Mouse (Mus musculus): ENCODE results near the gene Irf6. TPM values are rescaled to one million over a fixed set of nuclear protein-coding genes. Genes with fewer than 3 reads are reported as not detected.

Irf6 gene
- polyA plus RNA-seq (2015; fragmentation: Nextera tagmentation; extraction: Ambion mirVana), result 4.8 and 8.3 TPM in 2 replicates

DNA sequence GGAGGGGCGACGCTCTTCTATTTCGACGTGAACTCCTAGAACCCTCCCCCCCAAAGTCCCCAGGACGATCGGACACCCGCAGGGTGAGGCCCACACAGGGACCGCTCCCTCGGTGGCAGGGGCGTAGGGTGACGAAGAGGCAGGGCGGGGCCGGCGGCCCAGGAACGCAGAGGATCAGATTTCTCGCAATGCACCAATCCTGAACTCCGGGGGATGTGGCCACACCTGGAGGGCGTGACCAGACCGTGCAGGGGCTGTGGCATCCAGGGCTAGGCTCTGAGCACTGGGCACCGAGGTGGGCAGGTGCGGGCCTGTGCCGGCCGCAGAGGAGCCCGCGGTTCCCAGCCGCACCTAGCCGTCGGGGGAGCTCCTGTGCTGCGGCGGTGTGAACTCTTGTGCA, at the start of gene Irf6:
Gene Irf6 (plus strand): TSS at position 240 of the 400 bp plus-strand sequence.
- WGBS, result 1% methylated on average over 30 of the region's 30 CpGs
- peak within 1 kb of the TSS; percentile 49 for H3K4me3 ChIP-seq
- peaks cover 16% of the 10 kb centered on the region for H3K27me3 ChIP-seq
- H3K9ac ChIP-seq, result peak within 1 kb of the TSS; percentile 27
- ATAC-seq (replicated peaks; ENCODE audit: insufficient number of reproducible peaks, insufficient read depth, low FRiP score, low read depth), result peak; percentile 90
- H3K9me3 ChIP-seq (replicated peaks), result no peaks in the 10 kb centered on the region
- no peak within 1 kb of the TSS for H3K27ac ChIP-seq
- H3K36me3 ChIP-seq, result no peaks in the 10 kb centered on the region
- H3K4me1 ChIP-seq (replicated peaks), result peaks cover 27% of the 10 kb centered on the region
- peak within 1 kb of the TSS; percentile 84 for H3K4me2 ChIP-seq

DNA sequence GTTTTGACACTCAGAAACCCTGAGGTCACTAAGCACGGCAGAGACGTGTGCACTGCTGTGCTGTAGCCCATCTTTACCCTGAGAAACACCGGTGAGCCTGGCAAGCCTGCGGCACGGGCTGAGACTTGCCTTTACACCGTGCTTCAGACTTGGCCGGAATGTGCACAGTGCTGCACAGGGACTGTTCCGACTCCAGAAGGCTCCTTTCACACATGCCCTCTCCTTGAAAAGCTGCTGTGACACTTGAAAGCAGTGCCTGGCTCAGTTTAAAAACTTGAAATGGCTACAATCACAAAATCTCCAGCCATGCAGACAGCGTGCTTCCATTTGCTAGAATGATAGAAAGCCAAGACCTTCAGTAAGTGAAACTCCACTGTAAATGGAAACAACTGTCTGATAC, 40.8 kb upstream of the Irf6 start:
- H3K36me3 ChIP-seq, result peaks cover 96% of the 10 kb centered on the region
- H3K9ac ChIP-seq, result no peak overlapping the region
- no peak overlapping the region for H3K4me2 ChIP-seq
- no peaks in the 10 kb centered on the region for H3K27me3 ChIP-seq
- no peak for ATAC-seq (replicated peaks; ENCODE audit: insufficient number of reproducible peaks, insufficient read depth, low FRiP score, low read depth)
- no peaks in the 10 kb centered on the region for H3K9me3 ChIP-seq (replicated peaks)
- H3K4me1 ChIP-seq (replicated peaks), result no peaks in the 10 kb centered on the region
- no peak overlapping the region for H3K4me3 ChIP-seq
- H3K27ac ChIP-seq, result no peak overlapping the region
- 88% methylated on average over 9 of the region's 9 CpGs for WGBS

GRCm38 (mm10) chr1:193122793-193123192, 30.1 kb upstream of the Irf6 start:
- H3K36me3 ChIP-seq, result peaks cover 84% of the 10 kb centered on the region
- WGBS, result 88% methylated on average over 7 of the region's 7 CpGs
- ATAC-seq (replicated peaks; ENCODE audit: insufficient number of reproducible peaks, insufficient read depth, low FRiP score, low read depth), result no peak

GRCm38 (mm10) chr1:193123290-193123689, 29.6 kb upstream of the Irf6 start:
- Histone ChIP-seq H3K4me1 (replicated peaks) (no peaks in the 10 kb centered on the region), H3K27me3 (no peaks in the 10 kb centered on the region), H3K4me2 (no peak overlapping the region), H3K4me3 (no peak overlapping the region), H3K27ac (no peak overlapping the region), H3K9ac (no peak overlapping the region), H3K36me3 (peaks cover 82% of the 10 kb centered on the region), H3K9me3 (replicated peaks) (no peaks in the 10 kb centered on the region)
- ATAC-seq (replicated peaks; ENCODE audit: insufficient number of reproducible peaks, insufficient read depth, low FRiP score, low read depth), result no peak
- 92% methylated on average over 6 of the region's 6 CpGs for WGBS

More at GRCm38 (mm10) chr1:193122793-193123192, 30.1 kb upstream of the Irf6 start:
- H3K9me3 ChIP-seq (replicated peaks), result no peaks in the 10 kb centered on the region
- H3K4me2 ChIP-seq, result no peak overlapping the region
- H3K27me3 ChIP-seq, result no peaks in the 10 kb centered on the region
- no peak overlapping the region for H3K9ac ChIP-seq
- H3K4me3 ChIP-seq, result no peak overlapping the region
- no peak overlapping the region for H3K27ac ChIP-seq
- no peaks in the 10 kb centered on the region for H3K4me1 ChIP-seq (replicated peaks)

GRCm38 (mm10) chr1:193125835-193126234, 27.1 kb upstream of the Irf6 start:
- WGBS, result 72% methylated on average over 4 of the region's 4 CpGs
- Histone ChIP-seq H3K36me3 (peaks cover 58% of the 10 kb centered on the region), H3K27ac (no peak overlapping the region), H3K4me3 (no peak overlapping the region), H3K9me3 (replicated peaks) (no peaks in the 10 kb centered on the region), H3K4me1 (replicated peaks) (peaks cover 7% of the 10 kb centered on the region), H3K4me2 (no peak overlapping the region), H3K9ac (no peak overlapping the region), H3K27me3 (no peaks in the 10 kb centered on the region)
- ATAC-seq (replicated peaks; ENCODE audit: insufficient number of reproducible peaks, insufficient read depth, low FRiP score, low read depth), result no peak

- no peak for ATAC-seq (replicated peaks; ENCODE audit: insufficient number of reproducible peaks, insufficient read depth, low FRiP score, low read depth)
- no peaks in the 10 kb centered on the region for H3K27me3 ChIP-seq
- WGBS, result 87% methylated on average over 6 of the region's 6 CpGs
Observed at GRCm38 (mm10) chr1:193128055-193128454, 24.9 kb upstream of the Irf6 start.

GRCm38 (mm10) chr1:193129321-193129720, 23.6 kb upstream of the Irf6 start:
- H3K9me3 ChIP-seq (replicated peaks), result no peaks in the 10 kb centered on the region
- peak overlapping the region; percentile 97 for H3K4me3 ChIP-seq
- H3K9ac ChIP-seq, result peak overlapping the region; percentile 89
- H3K27me3 ChIP-seq, result no peaks in the 10 kb centered on the region
- peak overlapping the region; percentile 85 for H3K4me2 ChIP-seq
- no peak for ATAC-seq (replicated peaks; ENCODE audit: insufficient number of reproducible peaks, insufficient read depth, low FRiP score, low read depth)
- WGBS, result 12% methylated on average over 5 of the region's 5 CpGs
- H3K27ac ChIP-seq, result no peak overlapping the region
- H3K36me3 ChIP-seq, result peaks cover 24% of the 10 kb centered on the region
- peaks cover 7% of the 10 kb centered on the region for H3K4me1 ChIP-seq (replicated peaks)

More at GRCm38 (mm10) chr1:193128055-193128454, 24.9 kb upstream of the Irf6 start:
- peaks cover 36% of the 10 kb centered on the region for H3K36me3 ChIP-seq
- no peaks in the 10 kb centered on the region for H3K9me3 ChIP-seq (replicated peaks)
- H3K9ac ChIP-seq, result no peak overlapping the region
- H3K4me1 ChIP-seq (replicated peaks), result peaks cover 7% of the 10 kb centered on the region
- H3K4me2 ChIP-seq, result no peak overlapping the region
- H3K4me3 ChIP-seq, result no peak overlapping the region
- H3K27ac ChIP-seq, result no peak overlapping the region

DNA sequence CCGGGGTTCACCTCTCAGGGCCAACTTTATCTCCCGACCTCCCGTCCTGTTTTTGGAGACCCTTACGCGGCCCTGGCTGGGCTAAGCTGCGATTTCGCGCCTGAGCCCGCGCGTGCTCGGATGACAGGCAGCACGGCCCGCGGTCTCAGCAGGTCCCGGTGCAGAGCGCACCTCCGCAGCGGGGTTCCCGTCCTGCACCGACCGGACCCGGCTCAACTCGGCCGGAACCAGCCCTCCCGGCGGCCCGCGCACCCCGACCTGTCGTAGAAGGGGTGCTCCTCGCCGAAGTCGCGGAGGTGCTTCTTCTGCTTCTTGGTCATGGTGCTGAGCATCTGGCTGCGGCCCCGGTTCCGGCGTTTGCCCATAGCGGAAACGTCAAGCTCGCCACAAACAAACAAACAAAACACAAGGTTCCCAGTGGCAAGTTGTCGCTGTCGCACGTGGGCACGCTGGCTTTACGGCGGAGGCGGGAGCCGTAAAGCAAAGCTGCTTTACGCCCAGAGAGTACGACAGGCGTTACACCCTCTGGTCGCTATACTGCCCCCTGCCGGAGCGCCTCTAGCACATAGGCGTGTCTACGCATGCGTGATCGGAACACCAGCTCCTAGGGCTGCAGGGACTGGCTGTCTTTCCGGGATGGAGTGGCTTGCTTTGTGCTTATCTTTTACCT, 23.0 kb upstream of the Irf6 start, which contains the start of gene Diexf:
Gene Diexf (minus strand): TSS at position 487 of the 670 bp plus-strand sequence.
- peak within 1 kb of the TSS; percentile 97 for H3K4me3 ChIP-seq
- H3K36me3 ChIP-seq, result peaks cover 20% of the 10 kb centered on the region
- WGBS, result under 1% methylated on average over 61 of the region's 61 CpGs
- ATAC-seq (replicated peaks; ENCODE audit: insufficient number of reproducible peaks, insufficient read depth, low FRiP score, low read depth), result peak; percentile 91
- no peaks in the 10 kb centered on the region for H3K9me3 ChIP-seq (replicated peaks)
- H3K4me1 ChIP-seq (replicated peaks), result peaks cover 7% of the 10 kb centered on the region
- no peaks in the 10 kb centered on the region for H3K27me3 ChIP-seq
- peak within 1 kb of the TSS; percentile 85 for H3K4me2 ChIP-seq
- H3K27ac ChIP-seq, result peak within 1 kb of the TSS; percentile 13; the same call in 1 of the 2 replicates
- H3K9ac ChIP-seq, result peak within 1 kb of the TSS; percentile 89

DNA sequence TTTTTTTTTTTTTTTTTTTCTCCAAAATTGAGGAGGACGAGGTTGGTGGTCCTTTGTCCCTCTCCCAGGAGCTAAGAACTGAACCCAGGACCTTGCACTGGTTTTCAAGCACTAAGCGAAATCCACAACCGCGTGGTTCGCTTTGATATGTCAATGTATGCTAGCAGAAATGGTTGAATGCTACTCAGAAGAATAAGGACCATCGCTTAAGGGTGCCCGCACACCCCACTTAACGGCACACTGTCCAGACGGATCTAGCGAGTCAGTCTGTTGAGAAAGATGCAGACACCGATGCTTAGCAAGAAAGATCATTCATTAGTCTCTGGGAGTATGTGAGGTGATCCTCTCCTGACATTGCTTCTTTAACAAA, 22.5 kb upstream of the Irf6 start:
- Histone ChIP-seq H3K4me2 (peak overlapping the region; percentile 67), H3K27ac (no peak overlapping the region), H3K27me3 (no peaks in the 10 kb centered on the region), H3K9me3 (replicated peaks) (no peaks in the 10 kb centered on the region), H3K9ac (peak overlapping the region; percentile 45; the same call in 1 of the 2 replicates), H3K36me3 (peaks cover 18% of the 10 kb centered on the region), H3K4me1 (replicated peaks) (peaks cover 7% of the 10 kb centered on the region), H3K4me3 (peak overlapping the region; percentile 97)
- 26% methylated on average over 11 of the region's 11 CpGs for WGBS
- ATAC-seq (replicated peaks; ENCODE audit: insufficient number of reproducible peaks, insufficient read depth, low FRiP score, low read depth), result 0 out of 2 replicates have a peak, but pooled peaks have one; percentile 6

DNA sequence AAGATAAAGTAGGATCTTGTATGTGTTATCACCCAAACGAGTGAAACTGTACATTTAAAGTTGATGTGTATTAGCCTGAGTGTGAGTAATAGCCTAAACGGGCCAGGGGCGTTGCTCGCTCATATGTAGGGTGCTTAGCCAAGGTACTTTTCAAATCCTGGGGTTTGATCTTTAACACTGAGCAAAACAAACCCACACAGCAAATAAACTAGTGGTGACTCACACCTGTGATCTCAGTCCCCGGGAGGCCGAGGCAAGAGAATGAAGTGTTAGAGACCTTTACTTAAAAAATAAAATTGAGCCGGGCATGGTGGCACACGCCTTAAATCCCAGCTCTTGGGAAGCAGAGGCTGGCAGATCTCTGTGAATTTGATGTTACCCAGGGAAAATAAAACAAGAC, 22.1 kb upstream of the Irf6 start:
- Histone ChIP-seq H3K4me3 (peak overlapping the region; percentile 97; the same call in 1 of the 2 replicates), H3K9ac (no peak overlapping the region), H3K4me1 (replicated peaks) (peaks cover 7% of the 10 kb centered on the region), H3K27me3 (no peaks in the 10 kb centered on the region), H3K9me3 (replicated peaks) (no peaks in the 10 kb centered on the region), H3K36me3 (peaks cover 18% of the 10 kb centered on the region), H3K27ac (no peak overlapping the region), H3K4me2 (peak overlapping the region; percentile 67)
- ATAC-seq (replicated peaks; ENCODE audit: insufficient number of reproducible peaks, insufficient read depth, low FRiP score, low read depth), result no peak
- 75% methylated on average over 8 of the region's 8 CpGs for WGBS

DNA sequence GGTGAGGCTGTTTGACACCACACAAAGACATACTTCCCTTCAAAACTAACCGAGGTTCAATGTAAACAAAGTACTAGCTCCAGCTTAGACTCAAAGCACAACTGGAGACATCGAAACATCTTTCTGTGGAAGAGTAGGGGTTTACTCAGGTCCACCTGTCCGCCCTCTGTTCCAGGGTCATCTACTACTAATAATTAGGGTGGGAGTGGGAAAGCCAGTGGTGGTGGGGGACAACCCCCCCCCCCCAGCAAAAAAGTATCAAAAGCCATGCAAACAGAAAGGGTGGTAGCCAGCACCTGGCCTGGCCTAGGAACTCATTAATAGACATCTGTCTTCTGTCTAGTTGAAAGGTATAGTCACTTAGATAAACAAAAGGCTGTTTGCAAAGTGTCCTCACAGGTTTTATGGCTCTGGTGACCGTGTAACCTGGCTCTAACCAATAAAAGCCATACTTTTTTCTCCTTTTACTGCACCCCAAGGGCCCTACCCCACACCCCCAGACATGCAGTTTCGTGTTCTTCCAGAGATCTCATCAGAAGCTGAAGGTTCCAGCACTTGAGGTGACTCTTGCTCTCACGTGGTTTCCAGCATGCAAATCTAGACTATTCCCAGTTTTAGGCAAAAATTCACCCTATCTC, 21.5 kb upstream of the Irf6 start:
- peaks cover 16% of the 10 kb centered on the region for H3K36me3 ChIP-seq
- H3K9me3 ChIP-seq (replicated peaks), result no peaks in the 10 kb centered on the region
- H3K4me2 ChIP-seq, result no peak overlapping the region
- WGBS, result 70% methylated on average over 6 of the region's 6 CpGs
- no peak for ATAC-seq (replicated peaks; ENCODE audit: insufficient number of reproducible peaks, insufficient read depth, low FRiP score, low read depth)
- no peak overlapping the region for H3K4me3 ChIP-seq
- peaks cover 7% of the 10 kb centered on the region for H3K4me1 ChIP-seq (replicated peaks)
- H3K27ac ChIP-seq, result no peak overlapping the region
- H3K9ac ChIP-seq, result no peak overlapping the region
- H3K27me3 ChIP-seq, result no peaks in the 10 kb centered on the region
